Mouse (Mus musculus) erythroblast, embryonic 14.5 days (primary cell): ENCODE measurements at regions not wholly inside any gene's neighbourhood (a gene's known extent, or its start where the extent isn't known, plus 50 kb on each side); places are given as distances from the start of the nearest gene placed in this dataset.

Source experiments
- GATA1 ChIP-seq: IDR thresholded peaks from 2 replicates; pipeline ENCODE4 v1.6.1; 2012; ENCODE audit warnings: low read length, inconsistent platforms, mixed read lengths
- TAL1 ChIP-seq: IDR thresholded peaks from 3 replicates; pipeline ENCODE4 v1.6.1; 2012; ENCODE audit warnings: low read length, inconsistent platforms, mixed read lengths

GRCm38 (mm10) chr7:90057947-90058346, 72.1 kb upstream of the Picalm start:
- TF ChIP-seq TAL1 (no peak), GATA1 (no peak)
